Mouse (Mus musculus): ENCODE measurements around the gene Slc9a2. TPM values are rescaled to one million over a fixed set of nuclear protein-coding genes. Genes with fewer than 3 reads are reported as not detected.

Gene Slc9a2
- polyA plus RNA-seq (2012; rRNA removed), result 2.9 and 4.4 TPM in 2 replicates

- peak within 1 kb of the TSS; percentile 69; the same call in 1 of the 2 replicates for H3K27ac ChIP-seq (ENCODE audit: insufficient read depth, low read length)
- TF ChIP-seq CTCF (IDR thresholded peaks at IDR 0.05; ENCODE audit: extremely low read depth, insufficient read depth, low read length) (no peak), POLR2A (IDR thresholded peaks at IDR 0.05; ENCODE audit: extremely low read depth, insufficient read depth, low read length) (no peak)
- H3K4me3 ChIP-seq (ENCODE audit: insufficient read depth, low read length), result peak within 1 kb of the TSS; percentile 56
- no peaks in the 10 kb centered on the region; the same call in 1 of the 2 replicates for H3K4me1 ChIP-seq (ENCODE audit: control insufficient read depth, insufficient read depth, low read length)
Measured at GRCm38 (mm10) chr1:40680067-40680867, at the start of gene Slc9a2. Slc9a2 (plus strand) TSS chr1:40680574.

DNA sequence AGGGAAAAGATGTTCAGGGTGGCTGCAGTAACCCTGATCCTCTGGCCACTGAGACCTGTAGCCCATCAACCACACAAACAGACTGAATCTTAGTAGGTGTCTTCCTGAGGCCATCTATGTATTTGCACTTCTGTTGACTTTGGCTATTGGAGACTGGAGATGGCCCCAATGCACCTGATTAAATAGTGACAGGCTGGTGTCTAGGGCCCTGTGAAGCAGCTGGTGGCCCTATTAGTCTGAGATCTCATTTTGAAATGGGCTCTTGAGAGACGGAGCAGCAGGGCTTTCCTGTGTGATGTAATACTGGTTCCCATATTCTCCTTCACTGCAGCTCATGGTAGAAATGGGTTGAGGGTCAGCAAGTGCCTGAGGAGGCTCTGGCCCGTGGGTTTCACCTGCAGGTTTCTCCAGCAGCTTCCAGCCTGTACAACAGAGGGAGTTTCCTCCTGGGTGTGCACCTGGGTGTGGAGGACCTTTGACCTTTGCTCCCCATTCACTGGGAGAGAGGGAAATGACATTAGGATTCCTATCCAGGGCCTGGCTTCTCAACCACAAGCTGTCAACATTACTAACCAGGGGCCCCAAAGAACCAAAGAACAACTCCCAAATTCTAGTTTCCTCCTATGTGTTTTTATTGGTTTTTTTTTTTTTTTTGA lies 47.8 kb upstream of the Slc9a2 start:
- Histone ChIP-seq H3K4me1 (ENCODE audit: control insufficient read depth, insufficient read depth, low read length) (no peaks in the 10 kb centered on the region), H3K4me3 (ENCODE audit: insufficient read depth, low read length) (no peak overlapping the region), H3K27ac (ENCODE audit: insufficient read depth, low read length) (no peak overlapping the region)
- no peak for TF ChIP-seq CTCF (IDR thresholded peaks at IDR 0.05; ENCODE audit: extremely low read depth, insufficient read depth, low read length)
- no peak for TF ChIP-seq POLR2A (IDR thresholded peaks at IDR 0.05; ENCODE audit: extremely low read depth, insufficient read depth, low read length)

DNA sequence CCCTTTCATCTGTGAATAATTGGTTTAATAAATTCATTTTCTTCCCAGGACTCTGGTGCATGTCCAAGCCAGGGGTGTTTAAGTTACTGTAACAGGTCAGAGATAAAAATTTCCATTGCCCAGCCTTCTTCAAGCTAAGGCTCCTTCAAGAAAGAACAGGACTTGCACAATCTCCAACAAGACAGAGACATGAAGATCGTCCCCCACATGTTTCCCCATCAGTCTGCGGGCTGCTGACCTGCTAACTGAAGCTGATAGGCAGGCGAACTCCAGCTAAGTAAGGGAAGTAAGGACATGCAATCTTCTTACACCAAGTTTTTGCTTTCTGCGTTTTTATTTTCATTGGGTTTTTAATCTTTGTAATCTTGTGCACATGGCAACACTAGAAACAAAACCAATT lies 45.8 kb upstream of the Slc9a2 start:
- TF ChIP-seq CTCF (IDR thresholded peaks at IDR 0.05; ENCODE audit: extremely low read depth, insufficient read depth, low read length), result no peak
- no peak for TF ChIP-seq POLR2A (IDR thresholded peaks at IDR 0.05; ENCODE audit: extremely low read depth, insufficient read depth, low read length)

GRCm38 (mm10) chr1:40648234-40648633 lies 32.1 kb upstream of the Slc9a2 start:
- H3K4me1 ChIP-seq (ENCODE audit: control insufficient read depth, insufficient read depth, low read length), result no peaks in the 10 kb centered on the region
- no peak overlapping the region for H3K27ac ChIP-seq (ENCODE audit: insufficient read depth, low read length)
- no peak for TF ChIP-seq POLR2A (IDR thresholded peaks at IDR 0.05; ENCODE audit: extremely low read depth, insufficient read depth, low read length)
- TF ChIP-seq CTCF (IDR thresholded peaks at IDR 0.05; ENCODE audit: extremely low read depth, insufficient read depth, low read length), result no peak
- no peak overlapping the region for H3K4me3 ChIP-seq (ENCODE audit: insufficient read depth, low read length)

More for the DNA sequence above, 45.8 kb upstream of the Slc9a2 start:
- H3K4me1 ChIP-seq (ENCODE audit: control insufficient read depth, insufficient read depth, low read length), result no peaks in the 10 kb centered on the region
- 0 out of 2 replicates have a peak overlapping the region, but pooled peaks have one; percentile 38 for H3K27ac ChIP-seq (ENCODE audit: insufficient read depth, low read length)
- no peak overlapping the region for H3K4me3 ChIP-seq (ENCODE audit: insufficient read depth, low read length)

- Histone ChIP-seq H3K27ac (ENCODE audit: insufficient read depth, low read length) (peak overlapping the region; percentile 44; the same call in 1 of the 2 replicates), H3K4me1 (ENCODE audit: control insufficient read depth, insufficient read depth, low read length) (no peaks in the 10 kb centered on the region)
- TF ChIP-seq POLR2A (IDR thresholded peaks at IDR 0.05; ENCODE audit: extremely low read depth, insufficient read depth, low read length), result no peak
- no peak for TF ChIP-seq CTCF (IDR thresholded peaks at IDR 0.05; ENCODE audit: extremely low read depth, insufficient read depth, low read length)
Measured at GRCm38 (mm10) chr1:40650803-40651497, 29.4 kb upstream of the Slc9a2 start.

DNA sequence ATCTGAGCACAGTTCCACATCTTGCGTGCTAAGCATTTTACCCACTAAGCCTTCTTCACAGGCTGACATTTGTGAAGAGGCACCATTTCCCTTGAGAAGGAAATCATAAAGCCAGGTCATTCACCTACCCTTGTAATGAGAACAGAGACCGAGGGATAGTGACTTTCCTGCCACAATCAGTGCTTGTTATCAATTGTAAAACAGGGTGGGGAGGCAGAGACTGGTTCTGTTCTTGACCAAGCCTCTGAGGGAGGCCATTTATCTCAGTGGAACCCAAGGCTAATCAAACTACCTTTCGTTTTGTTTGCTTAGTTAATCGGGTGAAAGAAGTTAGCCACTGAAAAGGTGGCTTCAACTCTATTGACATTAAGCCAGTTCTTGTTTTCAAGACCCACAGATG lies 23.3 kb upstream of the Slc9a2 start:
- no peak overlapping the region for H3K27ac ChIP-seq (ENCODE audit: insufficient read depth, low read length)
- H3K4me1 ChIP-seq (ENCODE audit: control insufficient read depth, insufficient read depth, low read length), result no peaks in the 10 kb centered on the region
- no peak overlapping the region for H3K4me3 ChIP-seq (ENCODE audit: insufficient read depth, low read length)
- TF ChIP-seq CTCF (IDR thresholded peaks at IDR 0.05; ENCODE audit: extremely low read depth, insufficient read depth, low read length) (no peak), POLR2A (IDR thresholded peaks at IDR 0.05; ENCODE audit: extremely low read depth, insufficient read depth, low read length) (no peak)

More at GRCm38 (mm10) chr1:40650803-40651497, 29.4 kb upstream of the Slc9a2 start:
- no peak overlapping the region for H3K4me3 ChIP-seq (ENCODE audit: insufficient read depth, low read length)

- TF ChIP-seq POLR2A (IDR thresholded peaks at IDR 0.05; ENCODE audit: extremely low read depth, insufficient read depth, low read length) (no peak), CTCF (IDR thresholded peaks at IDR 0.05; ENCODE audit: extremely low read depth, insufficient read depth, low read length) (peak; percentile 81)
- no peak overlapping the region for H3K27ac ChIP-seq (ENCODE audit: insufficient read depth, low read length)
- no peak overlapping the region for H3K4me3 ChIP-seq (ENCODE audit: insufficient read depth, low read length)
- H3K4me1 ChIP-seq (ENCODE audit: control insufficient read depth, insufficient read depth, low read length), result no peaks in the 10 kb centered on the region
Measured at GRCm38 (mm10) chr1:40657978-40658496, 22.3 kb upstream of the Slc9a2 start.

GRCm38 (mm10) chr1:40659017-40659416 lies 21.4 kb upstream of the Slc9a2 start:
- H3K4me1 ChIP-seq (ENCODE audit: control insufficient read depth, insufficient read depth, low read length), result no peaks in the 10 kb centered on the region
- TF ChIP-seq CTCF (IDR thresholded peaks at IDR 0.05; ENCODE audit: extremely low read depth, insufficient read depth, low read length) (no peak), POLR2A (IDR thresholded peaks at IDR 0.05; ENCODE audit: extremely low read depth, insufficient read depth, low read length) (no peak)
- H3K27ac ChIP-seq (ENCODE audit: insufficient read depth, low read length), result no peak overlapping the region

GRCm38 (mm10) chr1:40659496-40659895 lies 20.9 kb upstream of the Slc9a2 start:
- no peaks in the 10 kb centered on the region for H3K4me1 ChIP-seq (ENCODE audit: control insufficient read depth, insufficient read depth, low read length)
- no peak overlapping the region for H3K27ac ChIP-seq (ENCODE audit: insufficient read depth, low read length)
- TF ChIP-seq CTCF (IDR thresholded peaks at IDR 0.05; ENCODE audit: extremely low read depth, insufficient read depth, low read length) (no peak), POLR2A (IDR thresholded peaks at IDR 0.05; ENCODE audit: extremely low read depth, insufficient read depth, low read length) (no peak)
- H3K4me3 ChIP-seq (ENCODE audit: insufficient read depth, low read length), result no peak overlapping the region

More at GRCm38 (mm10) chr1:40659017-40659416, 21.4 kb upstream of the Slc9a2 start:
- H3K4me3 ChIP-seq (ENCODE audit: insufficient read depth, low read length), result no peak overlapping the region
